Mouse (Mus musculus) embryonic facial prominence, embryonic 10.5 days (tissue): Measurements from ENCODE around the gene Plbd2. TPM values are rescaled to one million over a fixed set of nuclear protein-coding genes. Genes with fewer than 3 reads are reported as not detected.

ENCODE experiments used
- DNase-seq: peaks from one replicate; pipeline ENCODE4 v3.0.0-alpha.2; 2017; ENCODE audit warnings: low spot score
- H3K27ac ChIP-seq: fragments of 300-500 bp; sonication (generic); replicated peaks from 2 replicates; pipeline ENCODE4 v1.5.1; 2016; ENCODE audit warnings: mild to moderate bottlenecking
- H3K27me3 ChIP-seq: fragments of 300-500 bp; sonication (generic); replicated peaks from 2 replicates; pipeline ENCODE4 v1.6.1; 2016; ENCODE audit warnings: low read depth, mild to moderate bottlenecking; ENCODE audit not compliant: poor library complexity, severe bottlenecking
- H3K36me3 ChIP-seq: fragments of 300-500 bp; sonication (generic); replicated peaks from 2 replicates; pipeline ENCODE4 v1.6.1; 2016; ENCODE audit warnings: mild to moderate bottlenecking, moderate library complexity
- H3K4me1 ChIP-seq: fragments of 300-500 bp; sonication (generic); 2 replicates; pipeline ENCODE4 v1.6.1; 2016
- H3K4me3 ChIP-seq: fragments of 300-500 bp; sonication (generic); 2 replicates; pipeline ENCODE4 v1.5.1; 2016; ENCODE audit warnings: mild to moderate bottlenecking, moderate library complexity
- H3K9me3 ChIP-seq: fragments of 300-500 bp; sonication (generic); 2 replicates; pipeline ENCODE4 v1.6.1; 2016; ENCODE audit warnings: mild to moderate bottlenecking
- WGBS: fragments of 180-500 bp; shearing (Covaris S2); methylation state at CpG from one replicate; pipeline ENCODE4 v1.1.7; 2016; 5-methylcytosine and 5-hydroxymethylcytosine counted together
- polyA plus RNA-seq: library from polyadenylated mRNA; unstranded; fragments of >200 nt; fragmentation: Nextera tagmentation; extraction: Ambion mirVana; gene quantifications from 2 replicates; pipeline ENCODE4 v1.2.1, GENCODE M21; 2016

Plbd2 gene
- polyA plus RNA-seq, 1 experiment from 2014 or later = 35.5 TPM

GRCm38 (mm10) chr5:120465860-120466259, 37.6 kb downstream of the Plbd2 start:
- Histone ChIP-seq H3K27me3 (peaks cover 23% of the 10 kb centered on the region), H3K9me3 (no peaks in the 10 kb centered on the region), H3K36me3 (no peaks in the 10 kb centered on the region), H3K4me3 (no peak overlapping the region), H3K4me1 (peaks cover 11% of the 10 kb centered on the region), H3K27ac (no peak overlapping the region)
- DNase-seq = no peak
- 94% methylated on average over 6 of the region's 6 CpGs for WGBS

GRCm38 (mm10) chr5:120465062-120465461, 38.4 kb downstream of the Plbd2 start:
- Histone ChIP-seq H3K36me3 (no peaks in the 10 kb centered on the region), H3K4me3 (no peak overlapping the region), H3K9me3 (no peaks in the 10 kb centered on the region), H3K4me1 (peaks cover 11% of the 10 kb centered on the region), H3K27ac (no peak overlapping the region), H3K27me3 (peaks cover 29% of the 10 kb centered on the region)
- DNase-seq = peak; percentile 37
- 42% methylated on average over 5 of the region's 5 CpGs for WGBS

GRCm38 (mm10) chr5:120464321-120464720, 39.1 kb downstream of the Plbd2 start:
- Histone ChIP-seq H3K9me3 (no peaks in the 10 kb centered on the region), H3K27me3 (peaks cover 29% of the 10 kb centered on the region), H3K4me1 (peaks cover 11% of the 10 kb centered on the region), H3K4me3 (no peak overlapping the region), H3K27ac (no peak overlapping the region), H3K36me3 (no peaks in the 10 kb centered on the region)
- whole genome bisulfite sequencing = 75% methylated on average over 4 of the region's 4 CpGs
- DNase-seq = peak; percentile 41

- peaks cover 37% of the 10 kb centered on the region for H3K27me3 ChIP-seq
- peaks cover 15% of the 10 kb centered on the region for H3K4me1 ChIP-seq
- H3K27ac ChIP-seq = no peak overlapping the region
- no peak for DNase-seq
- 80% methylated on average over 15 of the region's 15 CpGs for WGBS
- no peaks in the 10 kb centered on the region for H3K9me3 ChIP-seq
- no peak overlapping the region for H3K4me3 ChIP-seq
- H3K36me3 ChIP-seq = no peaks in the 10 kb centered on the region
These were observed 41.5 kb downstream of the Plbd2 start for GRCm38 (mm10) chr5:120461902-120462301.

- Histone ChIP-seq H3K27ac (no peak overlapping the region), H3K4me1 (0 out of 2 replicates have a peak, but pooled peaks cover 11% of the 10 kb centered on the region), H3K36me3 (no peaks in the 10 kb centered on the region), H3K9me3 (no peaks in the 10 kb centered on the region), H3K27me3 (peaks cover 45% of the 10 kb centered on the region), H3K4me3 (no peak overlapping the region)
- WGBS = 75% methylated on average over 10 of the region's 10 CpGs
- DNase-seq = no peak
These were observed 44.3 kb downstream of the Plbd2 start for GRCm38 (mm10) chr5:120459133-120459532.

- H3K4me1 ChIP-seq = 0 out of 2 replicates have a peak, but pooled peaks cover 7% of the 10 kb centered on the region
- H3K9me3 ChIP-seq = no peaks in the 10 kb centered on the region
- DNase-seq = peak; percentile 86
- H3K27ac ChIP-seq = no peak overlapping the region
- H3K4me3 ChIP-seq = no peak overlapping the region
- no peaks in the 10 kb centered on the region for H3K36me3 ChIP-seq
- WGBS = 7% methylated on average over 9 of the region's 9 CpGs
- peaks cover 38% of the 10 kb centered on the region for H3K27me3 ChIP-seq
These were observed 45.8 kb downstream of the Plbd2 start for GRCm38 (mm10) chr5:120457628-120458027.

GRCm38 (mm10) chr5:120456841-120457554, 46.4 kb downstream of the Plbd2 start:
- H3K9me3 ChIP-seq = no peaks in the 10 kb centered on the region
- no peaks in the 10 kb centered on the region for H3K36me3 ChIP-seq
- H3K4me1 ChIP-seq = 0 out of 2 replicates have a peak, but pooled peaks cover 7% of the 10 kb centered on the region
- H3K4me3 ChIP-seq = no peak overlapping the region
- H3K27me3 ChIP-seq = peaks cover 32% of the 10 kb centered on the region
- no peak overlapping the region for H3K27ac ChIP-seq
- 48% methylated on average over 7 of the region's 7 CpGs for WGBS
- no peak for DNase-seq

GRCm38 (mm10) chr5:120456253-120456652, 47.2 kb downstream of the Plbd2 start:
- H3K36me3 ChIP-seq = no peaks in the 10 kb centered on the region
- 33% methylated on average over 1 of the region's 1 CpGs for WGBS
- no peak for DNase-seq
- peaks cover 25% of the 10 kb centered on the region for H3K27me3 ChIP-seq
- H3K4me3 ChIP-seq = no peak overlapping the region
- 0 out of 2 replicates have a peak, but pooled peaks cover 7% of the 10 kb centered on the region for H3K4me1 ChIP-seq
- H3K9me3 ChIP-seq = no peaks in the 10 kb centered on the region
- H3K27ac ChIP-seq = no peak overlapping the region

- H3K9me3 ChIP-seq = no peaks in the 10 kb centered on the region
- H3K4me3 ChIP-seq = no peak overlapping the region
- WGBS = 76% methylated on average over 14 of the region's 14 CpGs
- no peak overlapping the region for H3K27ac ChIP-seq
- no peaks in the 10 kb centered on the region for H3K36me3 ChIP-seq
- no peak for DNase-seq
- H3K27me3 ChIP-seq = peaks cover 16% of the 10 kb centered on the region
- 0 out of 2 replicates have a peak, but pooled peaks cover 7% of the 10 kb centered on the region for H3K4me1 ChIP-seq
These were observed 48.6 kb downstream of the Plbd2 start for GRCm38 (mm10) chr5:120454756-120455337.

- DNase-seq = no peak
- H3K36me3 ChIP-seq = no peaks in the 10 kb centered on the region
- peaks cover 50% of the 10 kb centered on the region for H3K27me3 ChIP-seq
- WGBS = 54% methylated on average over 13 of the region's 13 CpGs
- H3K27ac ChIP-seq = no peak overlapping the region
- no peak overlapping the region for H3K4me3 ChIP-seq
- H3K9me3 ChIP-seq = no peaks in the 10 kb centered on the region
- no peaks in the 10 kb centered on the region for H3K4me1 ChIP-seq
These were observed 56.1 kb downstream of the Plbd2 start for GRCm38 (mm10) chr5:120447305-120447704.

GRCm38 (mm10) chr5:120440733-120441132, 62.7 kb downstream of the Plbd2 start:
- Histone ChIP-seq H3K4me1 (peaks cover 41% of the 10 kb centered on the region), H3K27me3 (peaks cover 93% of the 10 kb centered on the region), H3K4me3 (peak overlapping the region; percentile 43), H3K9me3 (no peaks in the 10 kb centered on the region), H3K36me3 (no peaks in the 10 kb centered on the region), H3K27ac (no peak overlapping the region)
- 6% methylated on average over 14 of the region's 14 CpGs for WGBS
- peak; percentile 95 for DNase-seq

- peak; percentile 57 for DNase-seq
- Histone ChIP-seq H3K4me3 (peak overlapping the region; percentile 43), H3K27me3 (peaks cover 93% of the 10 kb centered on the region), H3K4me1 (peaks cover 46% of the 10 kb centered on the region), H3K36me3 (no peaks in the 10 kb centered on the region), H3K27ac (peak overlapping the region; percentile 2; the same call in 1 of the 2 replicates), H3K9me3 (no peaks in the 10 kb centered on the region)
- 7% methylated on average over 61 of the region's 61 CpGs for WGBS
These were observed 63.3 kb downstream of the Plbd2 start for GRCm38 (mm10) chr5:120439887-120440670.
